ENCODE assay signal across 15 mouse cellular contexts in genomic region chr16:23167079-23167478, GRCm38 (mm10). TPM values are rescaled to one million over a fixed set of nuclear protein-coding genes. Genes with fewer than 3 reads are reported as not detected.
DNase-seq lines count a peak whose midpoint lies in the region; ATAC-seq and TF ChIP-seq lines count a peak whose summit lies in the region.
"Had no signal": no experiment of that assay in that cellular context is flagged by ENCODE, and none has a peak within 500 bp of the region (broad histone marks: within the 10 kb centered on the region; RNA-seq: fewer than 3 reads in every experiment).

No protein-coding gene starts in this region.

- no peak for ATAC-seq in kidney, postnatal 0 days (replicated peaks; ENCODE audit: low FRiP score, low read depth)
- peak; percentile 60; the same call in 1 of the 2 replicates for ATAC-seq in heart, embryonic 15.5 days (replicated peaks; ENCODE audit: insufficient number of reproducible peaks, insufficient read depth, low FRiP score, low read depth)
- ATAC-seq: activated CD4-positive, CD25-positive, alpha-beta regulatory T cell, adult 4 months had no signal

- no peaks in the 10 kb centered on the region for H3K9me3 ChIP-seq in kidney, postnatal 0 days (replicated peaks; ENCODE audit: low read length)
- H3K9me3 ChIP-seq in heart, embryonic 15.5 days (replicated peaks), result no peaks in the 10 kb centered on the region
- H3K9me3 ChIP-seq: embryonic facial prominence, embryonic 15.5 days; hindbrain, embryonic 12.5 days; limb, embryonic 12.5 days; neural tube, embryonic 13.5 days had no signal

- H3K27ac ChIP-seq in kidney, postnatal 0 days, result no peak overlapping the region
- H3K27ac ChIP-seq in bone marrow macrophage, adult 2 months (ENCODE audit: insufficient read depth, low read depth, low read length), result peak overlapping the region; percentile 95
- peak overlapping the region; percentile 60; the same call in 1 of the 2 replicates for H3K27ac ChIP-seq in heart, embryonic 15.5 days
- no peak overlapping the region for H3K27ac ChIP-seq in thymus, adult 2 months (ENCODE audit: control insufficient read depth, insufficient read depth, low read length)
- H3K27ac ChIP-seq: embryonic facial prominence, embryonic 15.5 days; hindbrain, embryonic 12.5 days; limb, embryonic 12.5 days; neural tube, embryonic 13.5 days had no signal

- no peak overlapping the region for H3K9ac ChIP-seq in kidney, postnatal 0 days (ENCODE audit: low read depth, low read length)
- no peak overlapping the region for H3K9ac ChIP-seq in heart, embryonic 15.5 days
- H3K9ac ChIP-seq: embryonic facial prominence, embryonic 15.5 days; hindbrain, embryonic 12.5 days; limb, embryonic 12.5 days; neural tube, embryonic 13.5 days had no signal

- H3K4me2 ChIP-seq in kidney, postnatal 0 days (ENCODE audit: low read length), result no peak overlapping the region
- H3K4me2 ChIP-seq in heart, embryonic 15.5 days, result no peak overlapping the region
- H3K4me2 ChIP-seq: embryonic facial prominence, embryonic 15.5 days; hindbrain, embryonic 12.5 days; limb, embryonic 12.5 days; neural tube, embryonic 13.5 days had no signal

- no peak for TF ChIP-seq CTCF in kidney, postnatal 0 days (IDR thresholded peaks at IDR 0.05; ENCODE audit: low read depth)
- TF ChIP-seq CTCF in bone marrow macrophage, adult 2 months (IDR thresholded peaks at IDR 0.05; ENCODE audit: low read depth, low read length), result no peak
- TF ChIP-seq CTCF in thymus, adult 2 months (IDR thresholded peaks at IDR 0.05; ENCODE audit: borderline replicate concordance, control insufficient read depth, extremely low read depth, insufficient read depth, low read length, poor library complexity), result no peak

- peak; percentile 58 for DNase-seq in kidney, postnatal 0 days (ENCODE audit: low spot score)
- no peak for DNase-seq in kidney, adult 18-20 months
- peak; percentile 60 for DNase-seq in Muller cell, postnatal 12 days (ENCODE audit: inconsistent ontology term)
- DNase-seq in neural tube, embryonic 10.5 days (ENCODE audit: extremely low spot score, low spot score), result no peak
- no peak for DNase-seq in thymus, adult 2 months
- DNase-seq: cerebellum, postnatal 10 days; right cerebral cortex, adult 18-20 months had no signal

- no peaks in the 10 kb centered on the region for H3K36me3 ChIP-seq in kidney, postnatal 0 days (ENCODE audit: insufficient read depth, low read length)
- no peaks in the 10 kb centered on the region for H3K36me3 ChIP-seq in heart, embryonic 15.5 days
- H3K36me3 ChIP-seq in thymus, adult 2 months (ENCODE audit: control insufficient read depth, insufficient read depth, low read length), result no peaks in the 10 kb centered on the region
- H3K36me3 ChIP-seq: embryonic facial prominence, embryonic 15.5 days; hindbrain, embryonic 12.5 days; limb, embryonic 12.5 days; neural tube, embryonic 13.5 days had no signal

- 48% methylated on average over 5 of the region's 5 CpGs for WGBS in kidney, postnatal 0 days
- WGBS in heart, embryonic 15.5 days, result 43% methylated on average over 5 of the region's 5 CpGs
- 64% methylated on average over 5 of the region's 5 CpGs for WGBS in thymus, adult 2 months

- no peak overlapping the region for H3K4me3 ChIP-seq in kidney, postnatal 0 days (replicated peaks; ENCODE audit: low read depth, low read length)
- H3K4me3 ChIP-seq in bone marrow macrophage, adult 2 months (ENCODE audit: insufficient read depth, low read length), result no peak overlapping the region
- H3K4me3 ChIP-seq in heart, embryonic 15.5 days, result no peak overlapping the region
- H3K4me3 ChIP-seq in thymus, adult 2 months (ENCODE audit: control insufficient read depth, insufficient read depth, low read length), result no peak overlapping the region
- H3K4me3 ChIP-seq: embryonic facial prominence, embryonic 15.5 days; hindbrain, embryonic 12.5 days; limb, embryonic 12.5 days; neural tube, embryonic 13.5 days had no signal

- H3K4me1 ChIP-seq in kidney, postnatal 0 days (replicated peaks; ENCODE audit: insufficient read depth, low read length), result no peaks in the 10 kb centered on the region
- H3K4me1 ChIP-seq in bone marrow macrophage, adult 2 months (ENCODE audit: control insufficient read depth, insufficient read depth, low read length), result peaks cover 26% of the 10 kb centered on the region
- H3K4me1 ChIP-seq in heart, embryonic 15.5 days (replicated peaks), result no peaks in the 10 kb centered on the region; the same call in 1 of the 2 replicates
- H3K4me1 ChIP-seq in thymus, adult 2 months (replicated peaks; ENCODE audit: control insufficient read depth, insufficient read depth, low read length), result peaks cover 11% of the 10 kb centered on the region
- H3K4me1 ChIP-seq: embryonic facial prominence, embryonic 15.5 days; hindbrain, embryonic 12.5 days; limb, embryonic 12.5 days; neural tube, embryonic 13.5 days had no signal

- H3K27me3 ChIP-seq in kidney, postnatal 0 days (ENCODE audit: insufficient read depth, low read length), result no peaks in the 10 kb centered on the region
- H3K27me3 ChIP-seq in heart, embryonic 15.5 days, result no peaks in the 10 kb centered on the region
- H3K27me3 ChIP-seq in thymus, adult 2 months (ENCODE audit: control insufficient read depth, insufficient read depth, low read length), result no peaks in the 10 kb centered on the region
- H3K27me3 ChIP-seq: embryonic facial prominence, embryonic 15.5 days; hindbrain, embryonic 12.5 days; limb, embryonic 12.5 days; neural tube, embryonic 13.5 days had no signal

- no peak for TF ChIP-seq POLR2A in bone marrow macrophage, adult 2 months (IDR thresholded peaks at IDR 0.05; ENCODE audit: borderline replicate concordance, low read depth, low read length)
- no peak for TF ChIP-seq POLR2A in thymus, adult 2 months (IDR thresholded peaks at IDR 0.05; ENCODE audit: control insufficient read depth, extremely low read depth, insufficient read depth, low read length, poor library complexity)

RNA-seq across cellular contexts. Expression of gene Adipoq, which starts 20.7 kb away (rescaled TPM):
- 0.17 and 0.89 TPM in 2 replicates for polyA plus RNA-seq in kidney, postnatal 0 days (2015; fragmentation: Nextera tagmentation; extraction: Ambion mirVana)
- polyA plus RNA-seq in bone marrow macrophage, adult 2 months (2012; ENCODE audit: insufficient read depth, insufficient read length, missing spikeins), result not detected in 2 replicates
- polyA plus RNA-seq in heart, embryonic 15.5 days (2015; fragmentation: Nextera tagmentation; extraction: Ambion mirVana), result 0.10 TPM in 1 of 2 replicates, not detected in the other
- polyA plus RNA-seq in thymus, adult 2 months (2012; rRNA removed), result 52.4 and 61.3 TPM in 2 replicates
- polyA plus RNA-seq: activated CD4-positive, CD25-positive, alpha-beta regulatory T cell, adult 4 months; hindbrain, embryonic 12.5 days; limb, embryonic 12.5 days; neural tube, embryonic 13.5 days; stomach, embryonic 14.5 days had no signal

RNA-seq across cellular contexts. Expression of gene Rfc4, which starts 39.5 kb away (rescaled TPM):
- polyA plus RNA-seq in kidney, postnatal 0 days (2015; fragmentation: Nextera tagmentation; extraction: Ambion mirVana), result 77.3 and 80.6 TPM in 2 replicates
- polyA plus RNA-seq in bone marrow macrophage, adult 2 months (2012; ENCODE audit: insufficient read depth, insufficient read length, missing spikeins), result 10.6 and 14.5 TPM in 2 replicates
- polyA plus RNA-seq in heart, embryonic 15.5 days (2015; fragmentation: Nextera tagmentation; extraction: Ambion mirVana), result 71.6 and 74.4 TPM in 2 replicates
- 2.6 and 3.4 TPM in 2 replicates for polyA plus RNA-seq in thymus, adult 2 months (2012; rRNA removed)

RNA-seq across cellular contexts. Expression of gene St6gal1, which starts 57.5 kb away (rescaled TPM):
- 24.5 and 28.6 TPM in 2 replicates for polyA plus RNA-seq in kidney, postnatal 0 days (2015; fragmentation: Nextera tagmentation; extraction: Ambion mirVana)
- 66.4 and 77.2 TPM in 2 replicates for polyA plus RNA-seq in bone marrow macrophage, adult 2 months (2012; ENCODE audit: insufficient read depth, insufficient read length, missing spikeins)
- polyA plus RNA-seq in heart, embryonic 15.5 days (2015; fragmentation: Nextera tagmentation; extraction: Ambion mirVana), result 14.8 and 19.1 TPM in 2 replicates
- 30.7 and 33.2 TPM in 2 replicates for polyA plus RNA-seq in thymus, adult 2 months (2012; rRNA removed)

RNA-seq across cellular contexts. Expression of gene Eif4a2, which starts 59.8 kb away (rescaled TPM):
- 189 and 193 TPM in 2 replicates for polyA plus RNA-seq in kidney, postnatal 0 days (2015; fragmentation: Nextera tagmentation; extraction: Ambion mirVana)
- polyA plus RNA-seq in bone marrow macrophage, adult 2 months (2012; ENCODE audit: insufficient read depth, insufficient read length, missing spikeins), result 255 TPM in 2 replicates
- polyA plus RNA-seq in heart, embryonic 15.5 days (2015; fragmentation: Nextera tagmentation; extraction: Ambion mirVana), result 155 and 160 TPM in 2 replicates
- 109 and 137 TPM in 2 replicates for polyA plus RNA-seq in thymus, adult 2 months (2012; rRNA removed)

Comparison
In these comparisons a context has a peak if more than half of its experiments do, and no peak if none do; other contexts are left out.
1. DNase-seq: peak in kidney, postnatal 0 days (single experiment) and Muller cell, postnatal 12 days (single experiment); none in kidney, adult 18-20 months (single experiment), neural tube, embryonic 10.5 days (single experiment) and thymus, adult 2 months (single experiment).
2. H3K27ac ChIP-seq: peak in bone marrow macrophage, adult 2 months (single experiment) and heart, embryonic 15.5 days (single experiment); none in kidney, postnatal 0 days (single experiment) and thymus, adult 2 months (single experiment).
3. RNA of gene Adipoq, which starts 20.7 kb away (polyA plus RNA-seq): 52.4 to 61.3 TPM in thymus, adult 2 months; 0.17 to 0.89 TPM in kidney, postnatal 0 days, not detected in bone marrow macrophage, adult 2 months and 0.10 TPM in heart, embryonic 15.5 days; every median in the first group is over 10 times any median in the second.